Mouse (Mus musculus) lung, embryonic 15.5 days (tissue): ENCODE data around the gene G430095P16Rik. TPM values are rescaled to one million over a fixed set of nuclear protein-coding genes. Genes with fewer than 3 reads are reported as not detected.

Source experiments
- ATAC-seq: fragments of 200-750 bp; cut with Nextera tagmentation; 2 replicates; pipeline ENCODE4 v1.8.0; 2017; ENCODE audit warnings: moderate number of reproducible peaks, borderline replicate concordance; ENCODE audit not compliant: low FRiP score, low TSS enrichment; ENCODE audit errors: extremely low read depth
- H3K27ac ChIP-seq: fragments of 300-500 bp; sonication (generic); 2 replicates; pipeline ENCODE4 v1.5.1; 2015; ENCODE audit warnings: moderate library complexity, mild to moderate bottlenecking, inconsistent platforms
- H3K27me3 ChIP-seq: fragments of 300-500 bp; sonication (generic); 2 replicates; pipeline ENCODE4 v1.6.1; 2015; ENCODE audit warnings: inconsistent platforms
- H3K36me3 ChIP-seq: fragments of 300-500 bp; sonication (generic); 2 replicates; pipeline ENCODE4 v1.6.1; 2015; ENCODE audit warnings: inconsistent platforms
- H3K4me1 ChIP-seq: fragments of 300-500 bp; sonication (generic); 2 replicates; pipeline ENCODE4 v1.6.1; 2015; ENCODE audit warnings: inconsistent platforms
- H3K4me2 ChIP-seq: fragments of 300-500 bp; sonication (generic); 2 replicates; pipeline ENCODE4 v1.6.1; 2015; ENCODE audit warnings: inconsistent platforms, mild to moderate bottlenecking, moderate library complexity
- H3K4me3 ChIP-seq: fragments of 300-500 bp; sonication (generic); 2 replicates; pipeline ENCODE4 v1.5.1; 2015; ENCODE audit warnings: mild to moderate bottlenecking, inconsistent platforms
- H3K9ac ChIP-seq: fragments of 300-500 bp; sonication (generic); 2 replicates; pipeline ENCODE4 v1.6.1; 2015; ENCODE audit warnings: inconsistent platforms
- H3K9me3 ChIP-seq: fragments of 300-500 bp; sonication (generic); 2 replicates; pipeline ENCODE4 v1.6.1; 2016; ENCODE audit warnings: inconsistent platforms
- WGBS: fragments of 180-500 bp; shearing (Covaris S2); methylation state at CpG from one replicate; pipeline ENCODE4 v1.1.7; 2015; 5-methylcytosine and 5-hydroxymethylcytosine counted together
- polyA plus RNA-seq: library from polyadenylated mRNA; unstranded; fragments of >200 nt; fragmentation: Nextera tagmentation; extraction: Ambion mirVana; gene quantifications from 2 replicates; pipeline ENCODE4 v1.2.1, GENCODE M21; 2015

G430095P16Rik gene
- polyA plus RNA-seq, 1 experiment from 2014 or later, result 3.4 TPM

DNA sequence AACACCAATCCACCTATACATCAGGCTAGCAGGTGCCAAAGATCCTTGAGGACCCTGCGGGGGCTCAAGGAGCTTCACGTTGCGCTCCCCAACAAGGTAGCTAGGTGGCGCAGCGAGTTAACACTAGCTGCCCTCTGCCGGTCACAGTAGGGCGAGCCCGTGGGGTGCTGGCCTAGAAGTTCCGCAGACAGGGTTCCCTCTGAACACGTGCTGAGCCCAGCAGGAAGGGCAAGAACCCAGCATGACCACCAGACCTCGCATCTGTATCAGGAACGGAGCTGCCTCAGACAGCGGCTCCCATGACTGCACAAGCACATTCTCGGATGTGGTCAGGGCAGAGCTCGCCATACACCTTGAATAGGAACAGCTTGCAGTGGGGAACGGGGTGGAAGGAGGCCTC lies 14.8 kb downstream of the G430095P16Rik start:
- H3K36me3 ChIP-seq, result no peaks in the 10 kb centered on the region
- no peak overlapping the region for H3K4me3 ChIP-seq
- peak overlapping the region; percentile 31; the same call in 1 of the 2 replicates for H3K9ac ChIP-seq
- 7% methylated on average over 16 of the region's 16 CpGs for WGBS
- no peak overlapping the region for H3K27ac ChIP-seq
- peaks cover 79% of the 10 kb centered on the region for H3K4me1 ChIP-seq
- no peak overlapping the region for H3K4me2 ChIP-seq
- no peaks in the 10 kb centered on the region for H3K27me3 ChIP-seq
- no peaks in the 10 kb centered on the region for H3K9me3 ChIP-seq
- ATAC-seq, result no peak

DNA sequence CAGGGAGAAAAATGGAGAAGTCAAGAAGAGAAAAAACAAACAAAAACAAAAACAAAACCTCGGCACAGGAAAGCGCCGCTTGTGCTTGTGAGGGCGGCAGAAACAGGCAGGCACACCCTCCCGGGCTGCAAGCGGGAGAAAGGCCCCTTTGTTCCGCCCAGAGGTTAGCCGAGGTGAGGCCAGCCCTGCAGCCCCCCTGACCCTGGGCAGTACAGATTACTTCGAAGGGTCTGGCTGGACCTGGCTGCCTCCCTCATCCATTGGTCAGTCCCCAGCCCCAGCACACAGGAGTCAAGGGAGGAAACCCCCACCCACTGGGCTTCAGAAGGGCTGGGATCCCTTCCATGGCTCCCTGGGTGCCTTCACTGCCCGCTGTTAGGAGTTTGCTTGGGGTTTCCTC lies 15.5 kb downstream of the G430095P16Rik start:
- H3K27me3 ChIP-seq, result no peaks in the 10 kb centered on the region
- no peaks in the 10 kb centered on the region for H3K36me3 ChIP-seq
- H3K27ac ChIP-seq, result no peak overlapping the region; the same call in 1 of the 2 replicates
- peaks cover 79% of the 10 kb centered on the region for H3K4me1 ChIP-seq
- no peak overlapping the region for H3K4me3 ChIP-seq
- no peak overlapping the region for H3K9ac ChIP-seq
- no peaks in the 10 kb centered on the region for H3K9me3 ChIP-seq
- no peak for ATAC-seq
- WGBS, result 35% methylated on average over 10 of the region's 10 CpGs
- H3K4me2 ChIP-seq, result no peak overlapping the region

- Histone ChIP-seq H3K27ac (peak overlapping the region; percentile 56), H3K27me3 (no peaks in the 10 kb centered on the region), H3K9ac (no peak overlapping the region), H3K36me3 (no peaks in the 10 kb centered on the region), H3K4me1 (peaks cover 79% of the 10 kb centered on the region), H3K4me3 (no peak overlapping the region), H3K9me3 (no peaks in the 10 kb centered on the region), H3K4me2 (no peak overlapping the region)
- ATAC-seq, result no peak
- WGBS, result 57% methylated on average over 10 of the region's 10 CpGs
These were observed 16.1 kb downstream of the G430095P16Rik start for GRCm38 (mm10) chr8:84738715-84739400.

GRCm38 (mm10) chr8:84739401-84739742 lies 16.6 kb downstream of the G430095P16Rik start:
- Histone ChIP-seq H3K27ac (peak overlapping the region; percentile 56), H3K36me3 (no peaks in the 10 kb centered on the region), H3K27me3 (no peaks in the 10 kb centered on the region), H3K4me1 (peaks cover 79% of the 10 kb centered on the region), H3K4me2 (no peak overlapping the region), H3K4me3 (no peak overlapping the region), H3K9ac (no peak overlapping the region), H3K9me3 (no peaks in the 10 kb centered on the region)
- no peak for ATAC-seq
- 0% methylated on average over 1 of the region's 1 CpGs for WGBS

- Histone ChIP-seq H3K36me3 (no peaks in the 10 kb centered on the region), H3K9me3 (no peaks in the 10 kb centered on the region), H3K4me2 (no peak overlapping the region), H3K27ac (peak overlapping the region; percentile 94), H3K4me3 (no peak overlapping the region), H3K4me1 (peaks cover 87% of the 10 kb centered on the region), H3K27me3 (no peaks in the 10 kb centered on the region), H3K9ac (no peak overlapping the region)
- no peak for ATAC-seq
- 37% methylated on average over 13 of the region's 13 CpGs for WGBS
These were observed 18.4 kb downstream of the G430095P16Rik start for GRCm38 (mm10) chr8:84740895-84741843.

DNA sequence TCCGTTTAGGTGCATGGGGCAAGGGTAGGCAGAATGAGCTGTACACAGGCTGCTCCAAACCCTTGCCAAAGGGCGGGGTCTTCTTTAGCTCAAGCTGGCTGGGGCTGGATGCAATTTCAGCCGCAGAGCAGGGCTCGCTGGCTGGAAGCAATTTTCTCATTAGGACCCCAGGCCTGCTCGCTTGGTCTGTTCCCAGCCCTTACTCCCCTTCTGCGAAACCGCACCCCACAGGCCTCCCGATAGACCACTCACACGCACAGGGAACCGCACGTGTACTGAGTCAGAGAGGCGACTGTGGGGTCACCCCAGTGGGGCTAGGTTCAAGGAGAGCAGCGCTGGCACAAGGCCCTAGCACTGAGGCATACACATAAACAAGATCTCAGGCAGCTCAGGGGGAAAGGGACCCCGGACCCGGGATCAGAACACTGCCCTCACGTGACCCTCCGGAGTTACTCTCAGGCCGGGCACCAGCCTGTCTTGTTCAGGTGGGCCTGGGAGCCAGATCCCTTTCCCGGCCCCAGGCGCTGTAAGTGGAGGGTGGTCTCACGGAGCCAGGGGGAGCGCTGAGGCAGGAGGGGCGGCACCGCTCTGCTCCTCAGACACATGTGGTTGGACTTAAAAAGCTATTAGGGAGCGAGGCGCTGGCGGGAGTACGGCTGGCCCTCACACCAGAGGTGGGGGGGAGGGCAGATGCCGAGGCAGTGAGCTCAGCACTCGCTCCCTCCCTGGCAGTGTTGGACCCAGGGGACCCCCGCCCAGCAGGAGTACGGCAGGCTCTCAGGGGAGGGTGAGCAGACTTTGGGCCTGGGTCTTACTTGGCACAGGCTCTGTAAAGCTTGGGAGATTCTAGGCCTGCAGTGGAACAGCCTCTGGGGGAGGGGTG lies 19.6 kb downstream of the G430095P16Rik start:
- Histone ChIP-seq H3K36me3 (no peaks in the 10 kb centered on the region), H3K4me3 (no peak overlapping the region), H3K27me3 (no peaks in the 10 kb centered on the region), H3K9ac (peak overlapping the region; percentile 27; the same call in 1 of the 2 replicates), H3K27ac (peak overlapping the region; percentile 94), H3K4me2 (peak overlapping the region; percentile 42), H3K4me1 (peaks cover 91% of the 10 kb centered on the region), H3K9me3 (no peaks in the 10 kb centered on the region)
- peak; percentile 58 for ATAC-seq
- WGBS, result 14% methylated on average over 32 of the region's 32 CpGs

DNA sequence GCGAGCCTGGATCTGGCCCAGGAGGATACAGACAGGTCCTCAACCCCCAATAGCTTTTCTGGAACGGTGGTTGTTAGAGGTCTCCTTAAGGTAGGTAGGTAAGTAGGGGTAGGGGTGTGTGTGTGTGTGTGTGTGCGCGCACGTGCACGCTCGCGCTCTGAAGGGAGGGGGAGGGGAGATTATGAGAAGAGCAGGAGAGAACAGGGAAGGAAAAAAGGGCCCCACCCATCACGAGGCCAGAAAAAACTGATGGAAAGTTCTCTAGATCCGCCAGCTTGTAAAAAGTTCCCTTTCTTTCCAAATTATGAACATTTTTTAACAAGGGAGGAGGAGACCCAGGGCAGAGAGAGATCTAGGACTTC lies 20.2 kb downstream of the G430095P16Rik start:
- Histone ChIP-seq H3K4me1 (peaks cover 85% of the 10 kb centered on the region), H3K36me3 (no peaks in the 10 kb centered on the region), H3K27me3 (no peaks in the 10 kb centered on the region), H3K27ac (peak overlapping the region; percentile 94), H3K4me3 (no peak overlapping the region), H3K9ac (no peak overlapping the region), H3K4me2 (peak overlapping the region; percentile 42), H3K9me3 (no peaks in the 10 kb centered on the region)
- WGBS, result 15% methylated on average over 10 of the region's 10 CpGs
- peak; percentile 15 for ATAC-seq

- peaks cover 77% of the 10 kb centered on the region for H3K4me1 ChIP-seq
- H3K4me2 ChIP-seq, result peak overlapping the region; percentile 35
- peak overlapping the region; percentile 94 for H3K27ac ChIP-seq
- H3K36me3 ChIP-seq, result no peaks in the 10 kb centered on the region
- H3K27me3 ChIP-seq, result no peaks in the 10 kb centered on the region
- peak overlapping the region; percentile 24 for H3K9ac ChIP-seq
- no peaks in the 10 kb centered on the region for H3K9me3 ChIP-seq
- ATAC-seq, result peak; percentile 61
- H3K4me3 ChIP-seq, result no peak overlapping the region
- WGBS, result 17% methylated on average over 17 of the region's 17 CpGs
These were observed 21.0 kb downstream of the G430095P16Rik start for GRCm38 (mm10) chr8:84743517-84744420.

DNA sequence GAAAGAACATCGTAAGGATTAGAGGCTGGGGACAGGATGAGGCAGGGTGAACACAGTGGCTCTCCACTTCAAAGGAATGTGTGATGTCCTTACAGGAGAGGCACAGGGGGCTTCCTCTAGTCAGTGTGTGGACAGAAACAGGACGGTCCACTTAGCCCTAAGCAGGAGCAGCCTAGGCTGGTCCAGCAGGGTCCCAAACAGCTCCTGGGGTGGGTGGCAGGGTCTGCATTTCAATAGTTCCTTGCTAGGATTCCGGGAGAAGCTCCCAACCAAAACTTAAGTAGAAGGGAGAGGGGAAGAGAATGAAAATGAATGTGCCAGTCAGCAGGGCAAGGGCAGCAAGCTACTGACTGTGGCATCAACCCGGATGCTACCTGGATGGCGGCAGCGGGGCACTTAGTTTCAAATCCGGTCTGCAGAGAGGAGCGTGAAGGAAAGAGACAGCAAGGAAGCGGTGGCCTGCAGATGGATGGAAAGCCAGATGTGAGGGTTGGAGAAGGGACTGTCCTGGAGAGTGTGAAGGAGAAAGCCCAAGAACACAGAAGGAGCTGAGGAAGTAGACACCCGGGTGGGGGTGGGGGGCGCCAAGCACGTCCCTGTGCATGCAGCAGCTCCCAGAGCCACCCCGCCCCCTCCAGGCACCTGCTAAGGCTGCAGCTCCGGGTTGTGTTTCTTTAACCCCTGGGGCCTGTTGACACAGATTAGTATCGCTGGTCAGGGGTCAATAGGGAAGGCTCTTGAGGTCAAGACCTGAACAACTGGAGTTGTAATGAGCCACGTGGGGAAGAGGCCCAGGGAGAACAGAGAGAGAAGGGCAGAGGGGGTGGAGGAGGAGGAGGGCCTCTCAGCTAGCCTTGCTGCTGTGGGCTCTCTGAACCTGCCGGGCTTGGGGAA lies 22.5 kb downstream of the G430095P16Rik start:
- peak overlapping the region; percentile 23; the same call in 1 of the 2 replicates for H3K9ac ChIP-seq
- H3K27ac ChIP-seq, result peak overlapping the region; percentile 94
- WGBS, result 12% methylated on average over 17 of the region's 17 CpGs
- peaks cover 71% of the 10 kb centered on the region for H3K4me1 ChIP-seq
- H3K36me3 ChIP-seq, result 0 out of 2 replicates have a peak, but pooled peaks cover 6% of the 10 kb centered on the region
- H3K27me3 ChIP-seq, result no peaks in the 10 kb centered on the region
- H3K9me3 ChIP-seq, result no peaks in the 10 kb centered on the region
- H3K4me2 ChIP-seq, result peak overlapping the region; percentile 18; the same call in 1 of the 2 replicates
- no peak overlapping the region for H3K4me3 ChIP-seq
- ATAC-seq, result no peak

DNA sequence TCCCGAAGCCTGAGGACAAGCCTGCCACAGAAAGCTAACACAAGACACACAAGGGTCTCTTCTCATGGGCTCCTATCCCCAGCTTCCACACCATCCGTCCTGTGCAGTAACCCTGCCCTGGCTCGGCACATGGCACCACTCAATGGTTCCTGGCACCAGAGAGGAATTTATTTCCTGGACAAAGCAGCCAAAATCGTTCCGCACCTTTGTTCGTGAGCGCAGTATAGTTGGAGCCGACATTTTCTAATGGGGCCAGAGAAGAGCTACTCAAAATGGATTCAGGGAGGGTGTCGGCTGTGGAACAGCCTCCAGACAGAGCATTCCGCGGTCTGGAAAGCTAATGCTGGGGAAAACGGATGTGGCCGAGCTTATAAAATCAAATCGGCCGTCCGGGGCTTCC lies 26.7 kb downstream of the G430095P16Rik start:
- 74% methylated on average over 16 of the region's 16 CpGs for WGBS
- no peak for ATAC-seq
- no peaks in the 10 kb centered on the region for H3K9me3 ChIP-seq
- H3K4me2 ChIP-seq, result no peak overlapping the region
- H3K4me3 ChIP-seq, result no peak overlapping the region
- peaks cover 34% of the 10 kb centered on the region for H3K4me1 ChIP-seq
- peaks cover 15% of the 10 kb centered on the region for H3K36me3 ChIP-seq
- H3K27me3 ChIP-seq, result no peaks in the 10 kb centered on the region
- peak overlapping the region; percentile 25; the same call in 1 of the 2 replicates for H3K27ac ChIP-seq
- no peak overlapping the region for H3K9ac ChIP-seq
